Mouse (Mus musculus) thymus, postnatal 25 days (tissue): Measurements from ENCODE around the gene Trip4.

Experiments used
- DNase-seq: peaks from one replicate; pipeline ENCODE4 v3.0.0; 2022

Trip4 gene

DNA sequence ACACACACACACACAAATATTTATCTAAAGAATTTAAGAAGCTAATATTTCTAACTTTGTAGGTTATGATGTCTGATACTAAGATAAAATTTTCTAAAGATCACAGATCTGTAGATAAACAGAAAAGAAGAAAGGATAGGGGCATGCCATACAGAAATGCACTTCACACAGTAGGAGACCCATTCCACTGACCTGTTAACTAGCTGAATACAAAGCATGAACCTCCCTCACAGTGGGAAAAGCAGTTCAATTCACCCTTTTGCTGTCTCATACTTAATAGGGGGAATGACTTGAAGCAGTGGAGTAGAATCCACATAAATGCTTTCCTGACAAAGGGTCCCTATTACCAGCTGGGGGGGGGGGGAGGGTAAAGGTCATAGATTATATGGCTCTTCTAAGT, 75.0 kb downstream of the Trip4 start:
- DNase-seq: no peak

DNA sequence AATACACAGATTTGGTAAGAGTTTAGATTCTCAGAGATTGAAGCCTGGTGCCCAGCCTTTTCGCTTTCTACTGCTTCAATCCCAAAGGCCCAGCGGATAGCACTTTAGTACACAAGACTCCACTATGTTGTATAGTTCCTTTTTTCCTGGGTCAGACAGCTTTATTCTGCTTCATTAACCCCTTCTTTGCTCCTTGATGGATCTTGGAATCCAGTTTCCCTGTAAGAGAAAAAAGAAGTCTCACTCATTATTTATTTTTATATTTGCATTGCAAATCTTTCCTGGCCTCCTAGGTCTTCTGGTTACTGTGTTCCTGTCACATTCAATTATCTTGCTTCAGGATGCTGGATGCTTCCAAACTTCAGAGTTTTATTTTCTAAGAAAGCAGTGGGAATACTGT, 75.4 kb downstream of the Trip4 start:
- DNase-seq: no peak

DNA sequence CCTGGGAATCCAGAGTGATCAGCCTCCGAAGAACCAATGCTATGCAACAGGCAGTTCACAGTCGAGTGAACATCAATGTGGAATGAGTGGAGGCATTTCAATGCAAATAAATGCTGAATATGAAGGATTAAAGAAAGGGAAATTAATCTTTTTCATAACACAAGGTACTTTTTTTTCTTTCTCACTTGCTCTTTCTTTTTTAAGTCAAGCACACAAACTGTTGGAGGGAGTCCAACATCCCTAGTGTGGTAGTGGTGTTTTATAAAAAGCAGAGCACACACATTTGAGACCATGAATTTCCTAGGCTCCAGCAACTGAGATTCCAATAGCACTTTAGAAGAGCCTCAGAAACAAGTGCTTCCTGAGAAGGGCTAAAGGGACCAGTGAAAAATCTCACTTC, 76.6 kb downstream of the Trip4 start:
- no peak for DNase-seq

DNA sequence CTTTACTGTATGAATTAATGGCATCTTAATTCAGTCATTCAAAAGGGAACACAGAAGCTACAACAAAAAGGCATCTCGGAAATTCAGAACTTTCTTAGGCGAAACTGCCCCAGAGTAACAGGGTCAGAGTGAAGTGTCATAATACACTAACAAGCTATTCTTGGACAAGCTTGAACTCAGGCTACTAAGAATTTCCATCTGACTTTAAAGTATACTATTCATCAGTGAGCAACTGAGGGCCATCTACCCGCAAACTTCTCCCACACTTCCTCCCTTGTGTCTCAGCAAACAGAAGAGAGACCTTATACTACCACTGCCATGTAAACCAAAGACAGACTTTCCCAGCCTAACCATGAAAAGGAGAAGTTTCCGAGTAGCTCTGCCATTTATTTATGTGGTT, 77.4 kb downstream of the Trip4 start:
- DNase-seq: no peak

DNA sequence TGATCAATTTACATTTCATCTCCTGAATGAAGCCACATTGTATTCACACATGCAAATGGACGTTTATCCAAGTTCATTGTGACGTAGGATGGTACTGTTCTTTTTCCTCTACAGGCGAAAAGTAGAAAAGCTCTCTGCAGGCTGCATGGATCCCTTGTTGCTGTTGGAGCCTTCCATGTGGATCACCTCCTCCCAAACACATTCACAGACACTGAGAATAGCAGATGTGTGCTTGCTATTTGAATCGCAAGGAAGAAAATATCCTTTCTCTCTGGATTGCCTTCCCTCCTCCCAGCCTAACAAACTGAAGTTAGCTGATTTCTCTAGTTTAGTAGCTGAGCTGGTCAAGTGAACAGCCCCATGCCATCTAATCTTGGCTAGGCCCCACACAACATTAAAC, 78.3 kb downstream of the Trip4 start:
- no peak for DNase-seq

DNA sequence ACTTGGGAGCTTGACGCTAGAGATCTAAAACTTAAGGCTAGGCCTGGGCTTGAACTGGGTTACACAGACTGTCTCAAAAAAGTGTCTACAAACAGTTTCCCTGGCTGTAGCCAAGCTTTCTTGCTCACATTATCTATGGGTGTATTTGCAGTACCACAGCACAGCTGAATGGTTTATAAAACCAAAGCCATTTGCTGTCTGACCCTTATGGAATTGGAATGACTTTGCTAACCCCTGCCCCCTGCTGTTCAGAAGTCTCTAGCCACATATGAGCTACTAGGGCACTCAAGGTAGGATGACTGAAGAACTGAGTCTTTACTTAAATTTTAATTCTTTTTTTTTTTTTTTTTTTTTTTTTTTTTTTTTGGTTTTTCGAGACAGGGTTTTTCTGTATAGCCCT, 79.2 kb downstream of the Trip4 start:
- DNase-seq: peak; percentile 54

DNA sequence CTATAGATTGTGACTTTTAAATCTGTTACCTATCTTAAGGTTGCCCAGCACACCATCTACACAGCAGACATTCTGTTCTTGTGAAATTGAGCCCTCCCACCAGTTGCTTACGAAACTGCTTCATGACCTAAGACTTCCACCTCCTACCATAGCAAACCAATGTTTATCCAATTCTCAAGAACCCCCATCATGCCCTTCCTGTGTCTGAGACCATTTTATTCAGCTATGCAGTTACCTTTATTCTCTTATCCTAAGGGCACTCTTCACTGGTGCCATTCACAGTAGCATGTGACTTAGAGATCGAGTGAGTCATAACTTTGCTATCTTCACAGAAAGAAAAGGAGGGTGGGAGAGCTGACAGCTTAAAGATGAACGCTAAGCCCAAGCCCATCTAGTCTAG, 80.1 kb downstream of the Trip4 start:
- DNase-seq: no peak

DNA sequence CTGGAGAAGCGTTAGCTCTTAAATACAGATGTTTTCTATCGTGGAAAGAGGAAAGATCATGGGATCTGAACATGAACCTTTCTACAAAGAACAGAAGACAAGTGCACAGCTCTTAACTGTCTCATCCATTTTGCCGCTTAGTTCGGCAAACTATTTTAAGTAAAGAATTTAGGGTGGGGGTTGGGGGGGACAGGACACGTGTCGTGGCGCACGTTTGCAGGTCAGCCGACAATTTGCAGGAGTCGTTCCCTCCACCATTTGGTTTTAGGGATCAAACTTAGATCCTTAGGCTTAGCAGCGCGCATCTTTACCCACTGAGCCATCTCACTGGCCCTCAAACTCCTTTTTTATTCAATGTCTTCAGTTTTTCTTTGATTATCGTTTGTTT, 80.6 kb downstream of the Trip4 start:
- no peak for DNase-seq

DNA sequence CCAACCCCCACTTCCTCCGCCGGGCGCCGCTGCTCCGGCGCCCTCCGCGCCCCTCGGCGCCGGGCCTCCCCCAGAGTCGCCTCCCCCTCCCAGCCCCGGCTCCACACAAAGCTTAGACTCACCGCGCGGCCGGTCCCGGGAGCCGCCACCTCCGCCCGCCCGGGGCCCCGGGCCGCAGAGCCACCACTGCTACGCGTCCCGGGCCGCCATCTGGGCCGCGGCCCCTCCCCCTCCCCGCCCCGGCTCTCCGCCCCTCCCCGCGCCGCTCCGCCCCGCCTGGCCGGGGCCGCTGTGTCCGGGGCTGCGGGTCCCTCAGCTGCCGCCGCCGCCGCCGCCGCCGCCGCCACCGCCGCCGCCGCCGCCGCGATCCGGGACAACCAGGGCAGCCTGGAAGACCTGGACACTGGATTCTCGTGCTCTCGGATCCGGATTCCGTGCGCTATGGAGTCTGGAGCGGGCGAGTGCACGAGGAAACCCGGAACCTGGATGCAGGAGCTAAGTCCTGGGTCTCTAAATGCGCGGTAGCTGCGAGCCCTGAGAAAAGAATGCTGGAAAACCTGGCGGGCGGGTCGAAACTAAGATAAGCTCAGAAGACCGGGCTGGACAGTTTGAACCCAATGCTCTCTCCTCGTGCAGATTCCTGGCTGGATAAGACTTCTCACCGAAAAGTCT, 81.1 kb downstream of the Trip4 start, which contains the start of gene Zfp609:
Zfp609 (minus strand) TSS at position 221 of the 672 bp plus-strand sequence.
- peak; percentile 89 for DNase-seq

DNA sequence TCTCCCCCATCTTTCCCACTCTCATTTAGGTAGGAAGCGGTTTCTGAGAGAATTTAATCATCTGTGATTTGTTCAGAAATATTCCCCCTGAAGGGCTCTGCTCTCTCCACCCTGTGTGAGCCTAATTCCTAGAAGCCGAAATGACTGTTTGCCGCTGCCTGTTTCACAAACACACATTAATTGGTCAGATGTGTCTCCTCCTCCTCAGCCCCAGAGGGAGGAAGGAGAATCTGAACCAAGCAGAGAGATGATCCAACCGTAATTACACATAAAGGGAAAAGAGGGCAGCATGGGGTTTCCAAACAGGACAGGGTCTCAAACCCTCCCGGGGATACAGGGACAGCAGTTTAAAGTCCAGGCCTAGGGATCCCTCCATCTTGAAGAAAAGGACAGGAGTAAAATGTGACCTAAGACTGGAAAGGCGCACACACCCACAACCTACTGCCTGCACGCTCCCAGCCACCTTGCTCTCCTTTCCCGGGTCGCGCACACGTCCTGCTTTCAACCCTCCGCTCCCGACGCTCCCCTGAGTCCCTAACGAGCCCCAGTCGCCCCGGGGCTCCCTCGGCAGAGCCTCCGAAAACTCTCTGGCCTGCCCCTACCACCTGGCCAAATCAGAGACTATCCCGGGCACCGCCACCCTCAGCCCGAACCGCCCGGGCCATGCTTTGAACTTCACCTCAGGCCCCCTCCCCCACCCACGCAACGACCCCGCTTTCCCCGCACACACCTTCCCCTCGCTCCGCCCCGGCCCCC, 81.8 kb downstream of the Trip4 start:
- peak; percentile 60 for DNase-seq

DNA sequence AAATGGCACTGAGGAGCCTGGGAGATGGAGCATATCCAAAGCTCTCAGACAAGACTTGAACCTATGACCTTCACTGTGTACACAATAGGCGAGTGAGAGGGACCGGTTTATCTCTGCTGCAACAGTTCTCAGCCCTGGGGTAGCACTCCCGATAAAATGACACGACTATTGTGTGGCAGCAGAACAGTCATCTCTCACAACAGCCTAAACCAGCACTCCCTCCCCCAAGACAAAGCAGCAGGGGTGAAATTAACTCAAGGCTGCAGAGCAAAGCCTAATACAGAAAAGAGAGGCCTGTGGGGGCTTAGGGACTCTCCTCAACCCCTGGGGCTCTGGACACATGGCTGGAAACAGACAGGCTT, 82.4 kb downstream of the Trip4 start:
- DNase-seq: peak; percentile 18

DNA sequence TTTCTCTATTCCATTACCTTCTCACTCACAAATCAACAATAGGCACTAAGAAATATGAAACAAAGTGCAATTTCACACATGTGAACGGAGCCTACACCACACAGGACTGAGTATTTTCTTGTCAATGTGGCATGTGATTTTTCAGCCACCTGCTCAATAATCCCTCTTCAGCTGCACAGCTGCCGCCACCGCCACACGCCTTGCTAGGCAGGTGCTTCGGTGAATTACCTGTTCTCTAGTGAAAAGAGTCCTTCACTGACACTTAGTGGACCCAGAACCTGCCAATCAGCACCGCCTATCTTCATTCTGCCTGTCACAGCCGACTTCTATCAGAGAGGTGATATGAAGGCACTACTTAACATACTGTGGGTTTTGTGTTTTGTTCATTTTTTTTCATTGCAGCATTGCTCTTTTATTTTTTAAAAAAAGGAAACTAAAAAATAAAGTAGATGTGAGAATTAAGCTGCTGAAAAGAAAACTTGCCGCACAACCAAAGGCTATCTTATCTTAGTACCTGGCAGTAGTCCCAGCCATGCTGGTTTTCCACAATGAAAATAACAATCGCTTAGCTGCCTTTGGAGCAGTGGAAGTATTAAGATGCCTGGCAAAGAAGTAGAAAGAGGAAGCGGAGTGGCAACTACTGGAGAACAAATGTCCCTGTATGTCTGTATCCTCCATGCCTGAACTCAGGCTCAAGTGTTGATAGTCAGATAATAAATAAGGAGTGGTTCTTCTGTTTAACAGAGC, 84.7 kb downstream of the Trip4 start:
- DNase-seq: no peak

DNA sequence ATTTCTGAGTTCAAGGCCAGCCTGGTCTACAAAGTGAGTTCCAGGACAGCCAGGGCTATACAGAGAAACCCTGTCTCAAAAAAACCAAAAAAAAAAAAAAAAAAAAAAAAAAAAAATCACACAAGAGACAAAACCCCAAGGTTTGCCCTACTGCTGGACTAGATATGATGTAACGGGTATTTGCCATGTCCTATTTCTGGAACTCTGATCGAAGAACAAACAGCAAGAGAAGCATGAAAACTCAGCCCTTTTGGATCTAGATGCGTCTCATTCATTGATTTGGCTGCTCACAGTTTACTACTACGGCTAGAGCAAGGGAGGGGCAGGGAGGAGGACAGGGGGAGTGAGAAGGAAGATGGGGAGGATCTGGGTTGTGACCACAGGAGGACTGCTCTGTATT, 86.6 kb downstream of the Trip4 start:
- no peak for DNase-seq

DNA sequence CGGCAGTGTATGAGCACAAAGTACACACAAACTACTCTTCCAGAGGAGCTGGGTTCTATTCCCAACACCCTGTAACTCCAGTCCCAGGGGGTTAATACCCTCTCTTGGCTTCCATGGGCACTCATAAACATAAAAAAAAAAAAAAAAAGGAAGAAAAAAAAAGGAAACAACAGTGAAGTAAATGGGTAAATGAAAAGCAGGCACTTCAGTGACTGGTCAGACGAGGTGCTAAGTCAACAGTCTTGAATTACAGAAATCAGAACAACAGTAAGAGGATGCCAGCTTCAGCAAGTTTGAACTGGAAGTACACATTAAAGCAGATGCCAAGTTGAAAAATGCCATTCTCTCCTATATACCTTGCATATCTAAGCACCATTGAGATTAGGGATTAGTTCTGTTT, 88.3 kb downstream of the Trip4 start:
- DNase-seq: no peak

DNA sequence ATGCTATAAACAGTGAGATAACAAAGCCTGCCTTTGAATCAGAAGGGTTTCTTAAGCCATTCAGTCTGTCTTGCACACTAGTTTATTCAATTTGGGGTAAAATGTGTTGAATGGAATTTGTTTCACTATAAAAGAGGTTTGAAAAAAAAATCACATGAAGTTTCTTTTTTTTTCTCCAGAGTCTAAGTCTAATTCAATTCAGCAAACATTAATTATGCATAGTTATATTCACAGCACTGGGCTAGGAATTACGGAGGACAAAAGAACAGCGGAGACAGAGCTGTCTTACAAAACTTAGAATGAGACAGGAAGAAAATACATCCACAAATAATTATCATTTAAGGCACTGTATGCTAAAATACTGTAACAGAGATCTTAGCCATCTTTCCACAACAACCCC, 90.2 kb downstream of the Trip4 start:
- no peak for DNase-seq

DNA sequence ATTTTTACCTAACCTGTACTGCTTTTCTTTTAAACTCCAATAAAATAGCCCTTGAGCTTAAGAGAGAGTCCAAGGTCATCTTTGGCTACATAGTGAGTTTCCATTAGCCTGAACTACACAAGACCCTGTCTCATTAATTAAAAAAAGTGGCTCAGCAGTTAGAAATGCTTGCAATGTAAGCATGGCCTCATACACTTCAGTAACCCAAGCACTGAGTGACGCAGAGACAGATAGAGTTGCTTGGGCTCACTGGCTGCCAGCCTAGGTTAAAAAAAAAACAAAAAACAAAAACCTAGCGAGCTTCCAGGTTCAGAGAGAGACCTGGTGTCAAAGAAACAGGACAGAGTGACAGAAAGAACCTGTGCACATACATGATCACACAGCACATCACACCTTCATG, 95.8 kb downstream of the Trip4 start:
- DNase-seq: no peak

DNA sequence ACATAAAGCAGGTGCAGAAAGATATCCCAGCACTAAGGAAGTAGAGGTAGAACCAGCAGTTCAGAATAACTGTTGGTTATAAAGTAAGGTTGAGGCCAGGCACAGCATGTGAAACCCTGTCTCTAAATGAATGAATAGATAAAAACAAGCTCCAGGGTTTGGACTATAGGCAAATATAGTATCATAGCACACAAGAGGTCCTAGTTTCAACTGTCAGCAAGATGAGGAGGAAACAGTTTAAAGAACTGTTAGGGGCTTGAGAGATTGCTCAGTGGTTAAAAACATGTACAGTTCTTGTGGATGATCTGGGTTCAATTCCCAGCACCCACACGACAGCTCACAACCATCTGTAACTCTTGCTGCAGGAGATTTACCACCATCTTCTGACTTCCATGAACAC, 96.8 kb downstream of the Trip4 start:
- no peak for DNase-seq

DNA sequence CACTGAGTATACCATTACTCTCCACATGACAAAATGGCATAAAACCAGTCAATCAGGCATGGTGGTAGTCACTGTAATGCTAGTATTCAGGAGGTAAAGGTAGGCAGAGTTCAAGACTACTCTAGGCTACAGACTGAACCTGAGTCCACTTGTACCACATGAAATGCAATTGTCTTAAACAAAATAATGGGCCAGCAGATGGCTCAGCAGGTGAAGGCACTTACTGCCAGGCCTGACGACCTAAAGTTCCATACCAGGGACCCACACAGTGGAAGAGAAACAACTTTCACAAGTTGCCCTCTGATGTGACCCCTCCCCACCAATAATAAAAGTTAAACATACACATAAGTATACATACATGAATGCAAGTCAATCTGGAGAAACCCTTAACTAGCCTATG, 100.8 kb downstream of the Trip4 start:
- DNase-seq: no peak

DNA sequence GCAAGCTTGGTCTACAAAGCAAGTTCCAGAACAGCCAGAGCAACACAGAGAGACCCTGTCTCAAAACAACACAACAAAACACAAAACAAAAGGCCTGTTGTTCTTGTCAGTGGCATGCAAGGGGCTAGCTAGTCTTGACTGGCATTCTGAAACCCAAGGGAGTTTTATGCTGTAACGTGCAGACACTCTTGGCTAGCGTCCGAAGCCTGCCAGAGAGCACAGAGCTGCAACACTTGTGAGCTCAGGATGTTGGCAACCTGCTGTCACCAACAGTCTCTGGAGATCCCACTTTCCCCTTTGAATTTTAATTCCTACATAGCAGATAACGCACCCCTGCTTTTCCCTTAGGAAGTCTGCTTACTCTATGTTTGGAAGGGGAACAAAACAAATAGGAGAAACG, 101.3 kb downstream of the Trip4 start:
- no peak for DNase-seq

DNA sequence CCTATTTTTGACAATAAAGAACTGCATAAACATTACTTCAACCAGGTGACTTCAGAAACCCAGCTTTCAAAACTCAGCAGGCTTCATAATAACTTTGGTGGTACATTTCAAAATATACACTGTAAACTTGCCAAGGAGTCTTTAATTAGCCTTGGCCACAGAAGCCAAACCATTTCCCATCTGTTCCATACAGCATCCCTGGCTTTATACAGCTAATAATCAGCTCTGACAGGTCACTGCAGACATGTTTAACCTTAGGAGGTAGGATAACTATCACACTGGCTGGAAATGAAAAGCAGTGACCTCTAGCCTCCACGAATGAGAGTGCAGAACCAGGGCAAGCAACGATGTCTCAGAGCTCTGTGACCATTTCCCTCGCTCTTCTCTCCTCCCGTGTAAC, 108.8 kb downstream of the Trip4 start:
- DNase-seq: no peak

DNA sequence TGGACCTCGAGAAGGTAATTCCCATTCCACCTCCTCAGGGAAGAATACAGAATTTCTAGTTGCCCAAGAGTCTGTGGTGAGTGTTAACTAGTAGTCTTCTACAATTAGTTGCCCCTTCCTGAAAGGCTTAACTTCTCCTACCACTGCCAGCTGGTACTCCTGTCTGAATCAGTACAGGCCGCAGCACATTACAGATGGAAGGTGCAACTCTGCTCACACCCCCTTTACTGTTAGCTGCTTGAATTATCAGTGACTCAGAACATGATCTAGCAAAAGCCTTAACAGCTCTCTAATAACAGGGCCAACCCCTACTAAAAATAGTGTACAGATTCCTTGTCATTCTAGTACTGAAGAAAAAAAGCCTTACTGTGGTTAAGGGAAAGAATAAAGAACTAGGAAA, 112.9 kb downstream of the Trip4 start:
- DNase-seq: no peak

DNA sequence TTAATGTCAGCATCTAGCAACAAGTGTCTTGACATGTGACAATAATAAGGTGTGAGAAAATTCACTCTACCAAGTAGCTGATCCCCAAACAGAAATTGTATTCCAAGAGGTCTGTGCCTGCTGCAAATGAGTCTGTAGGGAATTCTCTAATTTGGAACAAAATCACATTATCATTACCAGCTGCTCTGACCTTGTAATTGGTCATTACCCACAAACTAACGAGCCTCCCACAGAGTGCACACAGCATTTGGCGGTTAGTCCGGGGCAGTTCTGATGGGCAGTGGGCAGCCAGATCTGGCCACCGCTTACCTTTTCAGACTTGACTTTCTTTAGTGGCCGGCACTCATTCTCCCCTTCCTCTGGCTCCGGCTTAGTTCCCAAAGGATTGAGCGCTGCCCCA, 114.3 kb downstream of the Trip4 start:
- DNase-seq: no peak

DNA sequence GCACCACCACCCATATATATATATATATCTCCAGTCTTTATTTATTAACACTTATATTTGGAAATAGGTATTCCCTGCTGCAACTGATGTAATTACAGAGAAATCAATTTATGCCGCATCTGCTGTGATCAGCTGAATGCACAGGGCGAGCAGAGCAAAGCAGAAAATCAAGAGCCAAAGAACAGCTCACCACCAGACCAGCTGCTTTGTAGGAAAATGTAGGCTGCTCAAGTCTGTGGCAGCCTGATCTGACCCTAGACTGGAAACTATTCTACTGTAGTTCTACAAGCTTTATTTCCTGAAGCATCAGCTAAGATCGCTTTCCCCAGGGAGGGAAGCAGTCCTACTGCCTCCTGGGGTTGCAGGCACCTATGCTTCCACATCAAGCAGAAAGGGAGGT, 115.1 kb downstream of the Trip4 start:
- DNase-seq: no peak

DNA sequence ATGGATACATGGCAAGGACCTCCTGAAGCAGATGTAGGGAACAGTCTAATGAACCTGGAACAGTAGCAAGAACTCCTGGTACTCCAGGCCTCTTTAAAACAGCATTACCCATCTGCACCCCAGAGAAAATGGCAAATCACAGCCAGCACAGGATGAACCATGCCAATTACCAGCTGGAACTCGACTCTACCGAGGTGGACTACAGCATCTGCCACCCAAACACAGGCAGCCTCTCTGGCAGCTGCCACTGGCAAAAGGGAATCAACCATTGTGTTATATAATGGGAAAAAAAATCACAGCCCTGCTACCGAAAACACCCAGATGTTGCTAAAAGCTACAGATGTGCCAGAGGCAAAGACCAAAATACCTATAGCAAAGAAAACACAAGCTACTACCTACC, 115.5 kb downstream of the Trip4 start:
- no peak for DNase-seq
